Mouse (Mus musculus): Measurements from ENCODE around the gene Gm20835. TPM values are rescaled to one million over a fixed set of nuclear protein-coding genes. Genes with fewer than 3 reads are reported as not detected.

Gene Gm20835
- not detected for polyA plus RNA-seq (2014; fragmentation: Illumina TruSeq; extraction: RNeasy Lipid Tissue Mini Kit (QIAGEN cat#74804); ENCODE audit: low read depth, low replicate concordance)

GRCm38 (mm10) chrY:36735190-36735589 is at the start of gene Gm20835:
TSS of gene Gm20835 (minus strand) at chrY:36735290.

All from adipose tissue, adult 10 weeks (tissue).